Mouse (Mus musculus): ENCODE results near the gene Auts2. TPM values are rescaled to one million over a fixed set of nuclear protein-coding genes. Genes with fewer than 3 reads are reported as not detected.

Gene Auts2
- total and polyA plus RNA-seq, 3 experiments: not detected

DNA sequence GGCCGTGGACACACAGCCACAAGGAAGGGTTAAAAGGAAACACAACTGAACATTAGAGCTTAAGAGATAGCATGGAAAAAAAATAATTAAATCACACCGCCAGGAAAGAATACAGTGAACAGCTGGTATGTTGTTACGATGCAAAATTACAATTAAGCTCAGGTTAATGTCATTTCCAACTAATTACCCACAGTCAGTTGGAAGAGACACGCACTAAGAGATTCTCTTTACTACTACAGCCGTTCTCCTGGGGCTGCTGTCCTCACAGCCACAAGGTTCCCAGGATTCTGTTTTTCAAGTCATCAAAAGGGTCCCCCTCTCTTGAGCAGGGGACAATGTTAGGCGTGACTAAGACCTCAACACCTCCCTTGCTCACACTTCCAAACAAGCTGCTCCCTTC, 25.3 kb downstream of the Auts2 start:
- no peaks in the 10 kb centered on the region for H3K79me2 ChIP-seq (replicated peaks; ENCODE audit: control insufficient read depth, extremely low read depth, insufficient read depth, poor library complexity, severe bottlenecking)
- H3K4me2 ChIP-seq (ENCODE audit: insufficient read depth, low read depth, poor library complexity, severe bottlenecking): no peak overlapping the region
- H3K4me3 ChIP-seq (replicated peaks in 1 of 3; ENCODE audit: low read depth in 2 of 3, low read length in 2 of 3, poor library complexity in 1 of 3): no peak overlapping the region
- no peaks in the 10 kb centered on the region for H3K4me1 ChIP-seq (ENCODE audit: control insufficient read depth in 1 of 2, insufficient read depth in 2 of 2)
- in situ Hi-C loops (cut with MboI; ENCODE audit: low pct_ligation_motif_present, low pct_unique_long_range_greater_than_20kb, low sequenced_read_pairs) (no loop called here), dilution Hi-C loops (cut with MboI; ENCODE audit: extremely low pct_ligation_motif_present, extremely low pct_unique_long_range_greater_than_20kb, low sequenced_read_pairs) (no loop called here)
- no peaks in the 10 kb centered on the region for H3K36me3 ChIP-seq (replicated peaks in 1 of 2; ENCODE audit: control insufficient read depth in 1 of 2, insufficient read depth in 1 of 2, low read length in 1 of 2)
- H3K9ac ChIP-seq (ENCODE audit: insufficient read depth, low read depth): no peak overlapping the region
- H3K27me3 ChIP-seq (replicated peaks): no peaks in the 10 kb centered on the region
- DNase-seq (ENCODE audit: extremely low read depth): no peak
- peaks cover 73% of the 10 kb centered on the region for H3K9me3 ChIP-seq (replicated peaks; ENCODE audit: low read length)
- TF ChIP-seq ELF1 (IDR thresholded peaks at IDR 0.05; ENCODE audit: low read depth, low read length) (no peak), CTCF (conservative IDR thresholded peaks at IDR 0.05 in 1 of 2, IDR thresholded peaks at IDR 0.05 in 1 of 2; ENCODE audit: low read depth in 2 of 2, low read length in 2 of 2) (no peak), ZMIZ1 (IDR thresholded peaks at IDR 0.05; ENCODE audit: low read depth, low read length) (no peak), JUND (conservative IDR thresholded peaks at IDR 0.05; ENCODE audit: low read depth, low read length) (no peak)
- no peak overlapping the region for H3K27ac ChIP-seq (ENCODE audit: insufficient read depth, low read depth)

- Histone ChIP-seq H3K27me3 (replicated peaks) (no peaks in the 10 kb centered on the region), H3K79me2 (replicated peaks; ENCODE audit: control insufficient read depth, extremely low read depth, insufficient read depth, poor library complexity, severe bottlenecking) (no peaks in the 10 kb centered on the region), H3K4me3 (replicated peaks in 1 of 3; ENCODE audit: low read depth in 2 of 3, low read length in 2 of 3, poor library complexity in 1 of 3) (no peak overlapping the region), H3K36me3 (replicated peaks in 1 of 2; ENCODE audit: control insufficient read depth in 1 of 2, insufficient read depth in 1 of 2, low read length in 1 of 2) (no peaks in the 10 kb centered on the region), H3K4me1 (ENCODE audit: control insufficient read depth in 1 of 2, insufficient read depth in 2 of 2) (no peaks in the 10 kb centered on the region), H3K4me2 (ENCODE audit: insufficient read depth, low read depth, poor library complexity, severe bottlenecking) (no peak overlapping the region), H3K9ac (ENCODE audit: insufficient read depth, low read depth) (no peak overlapping the region), H3K27ac (ENCODE audit: insufficient read depth, low read depth) (no peak overlapping the region), H3K9me3 (replicated peaks; ENCODE audit: low read length) (peaks cover 75% of the 10 kb centered on the region)
- in situ Hi-C loops (cut with MboI; ENCODE audit: low pct_ligation_motif_present, low pct_unique_long_range_greater_than_20kb, low sequenced_read_pairs) (no loop called here), dilution Hi-C loops (cut with MboI; ENCODE audit: extremely low pct_ligation_motif_present, extremely low pct_unique_long_range_greater_than_20kb, low sequenced_read_pairs) (no loop called here)
- no peak for DNase-seq (ENCODE audit: extremely low read depth)
- no peak for TF ChIP-seq BHLHE40 (IDR thresholded peaks at IDR 0.05; ENCODE audit: low read depth, low read length)
- TF ChIP-seq ZNF384 (IDR thresholded peaks at IDR 0.05; ENCODE audit: low read depth, low read length): no peak
- TF ChIP-seq MAZ (IDR thresholded peaks at IDR 0.05; ENCODE audit: low read depth, low read length): no peak
- TF ChIP-seq TCF12 (IDR thresholded peaks at IDR 0.05; ENCODE audit: low read depth, low read length): no peak
- no peak for TF ChIP-seq USF2 (conservative IDR thresholded peaks at IDR 0.05; ENCODE audit: low read depth, low read length)
- TF ChIP-seq IRF4 (IDR thresholded peaks at IDR 0.05; ENCODE audit: low read depth, low read length): no peak
Measured at GRCm38 (mm10) chr5:132514521-132514920, 28.6 kb downstream of the Auts2 start.

DNA sequence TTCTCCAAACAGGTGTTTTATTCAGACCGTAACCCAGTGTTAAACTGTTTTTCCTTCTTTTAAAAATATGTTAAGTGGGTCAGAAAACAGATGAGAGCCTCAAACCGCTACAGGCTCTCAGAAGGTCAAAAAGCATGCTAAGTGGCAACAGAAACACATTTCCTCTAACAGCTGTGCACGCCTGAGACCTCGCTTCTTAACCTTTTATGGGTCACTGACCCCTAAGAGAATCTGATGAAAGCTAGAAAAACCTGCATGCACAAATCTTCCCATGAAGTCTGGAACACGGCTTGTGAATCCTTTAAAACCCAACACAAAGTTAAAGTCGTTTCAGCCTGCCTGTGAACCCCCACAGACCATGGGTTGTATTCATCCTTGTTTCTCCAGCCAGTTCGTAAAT, 29.9 kb downstream of the Auts2 start:
- H3K4me2 ChIP-seq (ENCODE audit: insufficient read depth, low read depth, poor library complexity, severe bottlenecking): no peak overlapping the region
- no peak for TF ChIP-seq EP300 (IDR thresholded peaks at IDR 0.05; ENCODE audit: low read length)
- TF ChIP-seq ZMIZ1 (IDR thresholded peaks at IDR 0.05; ENCODE audit: low read depth, low read length): no peak
- TF ChIP-seq SIN3A (IDR thresholded peaks at IDR 0.05; ENCODE audit: low read length): no peak
- TF ChIP-seq MAZ (IDR thresholded peaks at IDR 0.05; ENCODE audit: low read depth, low read length): no peak
- TF ChIP-seq NRF1 (IDR thresholded peaks at IDR 0.05; ENCODE audit: low read depth, low read length): no peak
- no peak for TF ChIP-seq ZKSCAN1 (IDR thresholded peaks at IDR 0.05; ENCODE audit: borderline replicate concordance, low read depth, low read length)
- TF ChIP-seq ETS1 (conservative IDR thresholded peaks at IDR 0.05; ENCODE audit: low read depth, low read length): no peak
- no peak for TF ChIP-seq JUN (IDR thresholded peaks at IDR 0.05; ENCODE audit: insufficient read depth, low read depth, low read length)
- TF ChIP-seq JUND (conservative IDR thresholded peaks at IDR 0.05; ENCODE audit: low read depth, low read length): no peak
- no peak for TF ChIP-seq RAD21 (IDR thresholded peaks at IDR 0.05; ENCODE audit: low read depth, low read length)
- no peak for TF ChIP-seq MEF2A (IDR thresholded peaks at IDR 0.05; ENCODE audit: borderline replicate concordance, low read depth, low read length)
- TF ChIP-seq KAT2A (IDR thresholded peaks at IDR 0.05; ENCODE audit: insufficient replicate concordance, low read length): no peak
- no peak for TF ChIP-seq NELFE (IDR thresholded peaks at IDR 0.05; ENCODE audit: low read depth, low read length)
- no peak for TF ChIP-seq PAX5 (IDR thresholded peaks at IDR 0.05; ENCODE audit: low read length)
- TF ChIP-seq MXI1 (IDR thresholded peaks at IDR 0.05; ENCODE audit: low read depth, low read length): no peak
- TF ChIP-seq SMC3 (IDR thresholded peaks at IDR 0.05; ENCODE audit: low read depth, low read length): no peak
- TF ChIP-seq ZNF384 (IDR thresholded peaks at IDR 0.05; ENCODE audit: low read depth, low read length): no peak
- no peak for TF ChIP-seq CTCF (conservative IDR thresholded peaks at IDR 0.05 in 1 of 2, IDR thresholded peaks at IDR 0.05 in 1 of 2; ENCODE audit: low read depth in 2 of 2, low read length in 2 of 2)
- in situ Hi-C loops (cut with MboI; ENCODE audit: low pct_ligation_motif_present, low pct_unique_long_range_greater_than_20kb, low sequenced_read_pairs) (no loop called here), dilution Hi-C loops (cut with MboI; ENCODE audit: extremely low pct_ligation_motif_present, extremely low pct_unique_long_range_greater_than_20kb, low sequenced_read_pairs) (no loop called here)
- no peaks in the 10 kb centered on the region for H3K36me3 ChIP-seq (replicated peaks in 1 of 2; ENCODE audit: control insufficient read depth in 1 of 2, insufficient read depth in 1 of 2, low read length in 1 of 2)
- DNase-seq (ENCODE audit: extremely low read depth): no peak
- H3K79me2 ChIP-seq (replicated peaks; ENCODE audit: control insufficient read depth, extremely low read depth, insufficient read depth, poor library complexity, severe bottlenecking): no peaks in the 10 kb centered on the region
- no peaks in the 10 kb centered on the region for H3K4me1 ChIP-seq (ENCODE audit: control insufficient read depth in 1 of 2, insufficient read depth in 2 of 2)
- H3K9me3 ChIP-seq (replicated peaks; ENCODE audit: low read length): peaks cover 70% of the 10 kb centered on the region
- no peak overlapping the region for H3K4me3 ChIP-seq (replicated peaks in 1 of 3; ENCODE audit: low read depth in 2 of 3, low read length in 2 of 3, poor library complexity in 1 of 3)
- no peaks in the 10 kb centered on the region for H3K27me3 ChIP-seq (replicated peaks)
- no peak overlapping the region for H3K27ac ChIP-seq (ENCODE audit: insufficient read depth, low read depth)
- H3K9ac ChIP-seq (ENCODE audit: insufficient read depth, low read depth): no peak overlapping the region

Measured in CH12.LX (cell line).